24 mouse cellular contexts compared by ENCODE assay signal in the genomic region with DNA sequence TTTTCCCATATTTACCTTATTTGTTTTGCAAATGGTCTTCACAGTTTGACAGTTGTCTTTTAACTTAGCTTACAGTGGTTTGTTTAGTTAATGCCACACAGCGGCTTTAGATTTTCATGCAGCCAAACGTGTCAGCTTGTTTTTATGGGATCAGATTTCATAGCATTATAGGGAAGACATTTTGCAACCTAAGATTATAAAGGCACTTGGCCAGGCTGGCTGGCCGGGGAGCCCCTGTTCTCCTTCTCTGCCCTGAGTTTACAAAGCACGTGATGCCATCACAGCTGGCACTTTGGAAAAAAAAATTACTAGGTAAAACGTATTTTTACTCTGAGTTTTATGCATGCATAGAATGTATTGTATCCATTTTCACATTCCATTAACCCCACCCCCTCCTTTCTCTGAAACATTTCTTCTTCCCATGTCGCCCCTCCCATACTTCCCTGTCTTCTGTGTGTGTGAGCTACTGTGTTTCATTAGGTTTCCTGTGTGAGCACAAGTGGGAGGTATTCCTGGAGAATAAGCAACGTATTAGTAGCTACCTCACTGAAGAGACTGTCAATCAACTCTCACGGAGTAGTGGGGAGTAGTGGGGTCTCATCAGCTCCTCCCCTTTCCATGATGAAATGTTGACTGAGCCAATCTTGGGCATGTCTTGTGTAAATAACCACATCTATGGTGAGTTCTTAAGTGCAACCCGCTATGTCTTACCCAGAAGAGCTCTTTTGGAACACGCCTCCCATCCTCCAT.
A peak's percentile ranks its signal among the peaks of the same experiment; 100 is the strongest.
DNase-seq lines count a peak whose midpoint lies in the region; ATAC-seq lines count a peak whose summit lies in the region.
"Had no signal": no experiment of that assay in that cellular context is flagged by ENCODE, and none has a peak within 500 bp of the region (broad histone marks: within the 10 kb centered on the region; RNA-seq: fewer than 3 reads in every experiment).

No protein-coding gene starts in this region.

- no peak overlapping the region for H3K9ac ChIP-seq in embryonic facial prominence, embryonic 12.5 days
- no peak overlapping the region for H3K9ac ChIP-seq in limb, embryonic 12.5 days (replicated peaks)
- no peak overlapping the region for H3K9ac ChIP-seq in embryonic facial prominence, embryonic 13.5 days
- H3K9ac ChIP-seq in limb, embryonic 13.5 days: no peak overlapping the region
- H3K9ac ChIP-seq: forebrain, embryonic 13.5 days; heart, embryonic 12.5 days; hindbrain, embryonic 13.5 days; liver, embryonic 13.5 days had no signal

- H3K27me3 ChIP-seq in embryonic facial prominence, embryonic 12.5 days: no peaks in the 10 kb centered on the region
- no peaks in the 10 kb centered on the region for H3K27me3 ChIP-seq in embryonic facial prominence, embryonic 10.5 days (replicated peaks; ENCODE audit: low read depth, poor library complexity, severe bottlenecking)
- H3K27me3 ChIP-seq in limb, embryonic 12.5 days: no peaks in the 10 kb centered on the region
- H3K27me3 ChIP-seq in limb, embryonic 10.5 days (ENCODE audit: low read depth, poor library complexity, severe bottlenecking): no peaks in the 10 kb centered on the region
- no peaks in the 10 kb centered on the region for H3K27me3 ChIP-seq in embryonic facial prominence, embryonic 13.5 days
- no peaks in the 10 kb centered on the region for H3K27me3 ChIP-seq in limb, embryonic 13.5 days
- H3K27me3 ChIP-seq: forebrain, embryonic 13.5 days; heart, embryonic 12.5 days; hindbrain, embryonic 13.5 days; liver, embryonic 13.5 days had no signal

- H3K36me3 ChIP-seq in embryonic facial prominence, embryonic 12.5 days: no peaks in the 10 kb centered on the region
- H3K36me3 ChIP-seq in embryonic facial prominence, embryonic 10.5 days (replicated peaks): 0 out of 2 replicates have a peak, but pooled peaks cover 3% of the 10 kb centered on the region
- no peaks in the 10 kb centered on the region for H3K36me3 ChIP-seq in limb, embryonic 12.5 days
- no peaks in the 10 kb centered on the region for H3K36me3 ChIP-seq in limb, embryonic 10.5 days
- no peaks in the 10 kb centered on the region for H3K36me3 ChIP-seq in embryonic facial prominence, embryonic 13.5 days
- H3K36me3 ChIP-seq in limb, embryonic 13.5 days: peaks cover 3% of the 10 kb centered on the region; the same call in 1 of the 2 replicates
- H3K36me3 ChIP-seq: G1E; heart, embryonic 12.5 days; hindbrain, embryonic 13.5 days; liver, embryonic 13.5 days had no signal

- peaks cover 31% of the 10 kb centered on the region for H3K4me1 ChIP-seq in embryonic facial prominence, embryonic 12.5 days
- peaks cover 37% of the 10 kb centered on the region for H3K4me1 ChIP-seq in embryonic facial prominence, embryonic 10.5 days
- peaks cover 34% of the 10 kb centered on the region for H3K4me1 ChIP-seq in limb, embryonic 12.5 days (replicated peaks)
- H3K4me1 ChIP-seq in limb, embryonic 10.5 days: peaks cover 11% of the 10 kb centered on the region; the same call in 1 of the 2 replicates
- H3K4me1 ChIP-seq in embryonic facial prominence, embryonic 13.5 days: peaks cover 44% of the 10 kb centered on the region
- peaks cover 34% of the 10 kb centered on the region for H3K4me1 ChIP-seq in limb, embryonic 13.5 days

- ATAC-seq in embryonic facial prominence, embryonic 12.5 days (ENCODE audit: insufficient number of reproducible peaks, insufficient read depth, low FRiP score, low TSS enrichment): peak; percentile 44
- ATAC-seq in limb, embryonic 12.5 days (ENCODE audit: insufficient number of reproducible peaks, insufficient read depth, low FRiP score, low TSS enrichment, low read depth): 0 out of 2 replicates have a peak, but pooled peaks have one; percentile 18
- ATAC-seq in embryonic facial prominence, embryonic 13.5 days (ENCODE audit: insufficient number of reproducible peaks, insufficient read depth, low FRiP score, low TSS enrichment, low read depth): peak; percentile 58; the same call in 1 of the 2 replicates
- peak; percentile 62 for ATAC-seq in limb, embryonic 13.5 days (ENCODE audit: low FRiP score, low read depth)
- ATAC-seq: forebrain, embryonic 13.5 days; intestine, embryonic 16.5 days had no signal

- H3K27ac ChIP-seq in embryonic facial prominence, embryonic 12.5 days: no peak overlapping the region
- H3K27ac ChIP-seq in embryonic facial prominence, embryonic 10.5 days (replicated peaks): no peak overlapping the region
- H3K27ac ChIP-seq in limb, embryonic 12.5 days: no peak overlapping the region
- no peak overlapping the region for H3K27ac ChIP-seq in limb, embryonic 10.5 days
- H3K27ac ChIP-seq in embryonic facial prominence, embryonic 13.5 days: peak overlapping the region; percentile 23; the same call in 1 of the 2 replicates
- H3K27ac ChIP-seq in limb, embryonic 13.5 days: peak overlapping the region; percentile 48; the same call in 1 of the 2 replicates
- H3K27ac ChIP-seq: layer of hippocampus, adult 2 months; liver, embryonic 13.5 days had no signal

- H3K4me2 ChIP-seq in embryonic facial prominence, embryonic 12.5 days (replicated peaks): no peak overlapping the region
- no peak overlapping the region for H3K4me2 ChIP-seq in limb, embryonic 12.5 days
- peak overlapping the region; percentile 21; the same call in 1 of the 2 replicates for H3K4me2 ChIP-seq in embryonic facial prominence, embryonic 13.5 days
- H3K4me2 ChIP-seq in limb, embryonic 13.5 days (replicated peaks): no peak overlapping the region; the same call in 1 of the 2 replicates
- H3K4me2 ChIP-seq: forebrain, embryonic 13.5 days; heart, embryonic 12.5 days; hindbrain, embryonic 13.5 days; liver, embryonic 13.5 days; midbrain, embryonic 11.5 days had no signal

- H3K9me3 ChIP-seq in embryonic facial prominence, embryonic 12.5 days: no peaks in the 10 kb centered on the region
- H3K9me3 ChIP-seq in embryonic facial prominence, embryonic 10.5 days: 0 out of 2 replicates have a peak, but pooled peaks cover 4% of the 10 kb centered on the region
- H3K9me3 ChIP-seq in limb, embryonic 12.5 days: no peaks in the 10 kb centered on the region
- H3K9me3 ChIP-seq in limb, embryonic 10.5 days (replicated peaks): no peaks in the 10 kb centered on the region
- peaks cover 2% of the 10 kb centered on the region; the same call in 1 of the 2 replicates for H3K9me3 ChIP-seq in embryonic facial prominence, embryonic 13.5 days
- H3K9me3 ChIP-seq in limb, embryonic 13.5 days: peaks cover 4% of the 10 kb centered on the region; the same call in 1 of the 2 replicates
- H3K9me3 ChIP-seq: hindbrain, embryonic 13.5 days; liver, embryonic 13.5 days had no signal

- DNase-seq in embryonic facial prominence, embryonic 10.5 days (ENCODE audit: low spot score): no peak
- no peak for DNase-seq in limb, embryonic 10.5 days (ENCODE audit: low spot score)
- no peak for DNase-seq in spleen, postnatal 36 days (ENCODE audit: low spot score in 2 of 2)
- no peak for DNase-seq in T-cell, adult 2 months (ENCODE audit: low spot score)
- DNase-seq: cerebellum, adult 9-11 months; heart, postnatal 14 days; kidney, postnatal 14 days; layer of hippocampus, postnatal 36 days; left cerebral cortex, postnatal 4 days; liver, embryonic 13.5 days; lung, postnatal 36 days; retina, postnatal 1 day; thymus, adult 2 months had no signal

- WGBS in embryonic facial prominence, embryonic 12.5 days: 50% methylated on average over 10 of the region's 10 CpGs
- 75% methylated on average over 10 of the region's 10 CpGs for WGBS in embryonic facial prominence, embryonic 10.5 days
- whole genome bisulfite sequencing in limb, embryonic 12.5 days: 56% methylated on average over 10 of the region's 10 CpGs
- 83% methylated on average over 10 of the region's 10 CpGs for WGBS in limb, embryonic 10.5 days
- WGBS in embryonic facial prominence, embryonic 13.5 days: 33% methylated on average over 10 of the region's 10 CpGs
- WGBS in limb, embryonic 13.5 days: 46% methylated on average over 10 of the region's 10 CpGs

- H3K4me3 ChIP-seq in embryonic facial prominence, embryonic 12.5 days: no peak overlapping the region
- H3K4me3 ChIP-seq in embryonic facial prominence, embryonic 10.5 days: no peak overlapping the region
- H3K4me3 ChIP-seq in limb, embryonic 12.5 days (replicated peaks): no peak overlapping the region
- no peak overlapping the region for H3K4me3 ChIP-seq in limb, embryonic 10.5 days
- no peak overlapping the region for H3K4me3 ChIP-seq in embryonic facial prominence, embryonic 13.5 days
- H3K4me3 ChIP-seq in limb, embryonic 13.5 days: no peak overlapping the region
- H3K4me3 ChIP-seq: forebrain, embryonic 13.5 days; heart, embryonic 12.5 days; hindbrain, embryonic 13.5 days; layer of hippocampus, adult 2 months; liver, embryonic 13.5 days had no signal

Comparison
In these comparisons a context has a peak if more than half of its experiments do, and no peak if none do; other contexts are left out.
1. H3K27ac ChIP-seq: peak in embryonic facial prominence, embryonic 13.5 days (single experiment) and limb, embryonic 13.5 days (single experiment); none in embryonic facial prominence, embryonic 12.5 days (single experiment), embryonic facial prominence, embryonic 10.5 days (single experiment), limb, embryonic 12.5 days (single experiment) and limb, embryonic 10.5 days (single experiment).
2. Peak in every context shown above with its lines, with median percentiles within 50 percentile points of each other: ATAC-seq.